Mouse (Mus musculus) testis, adult 2 months (tissue): Measurements from ENCODE around the gene Eif2ak3. TPM values are rescaled to one million over a fixed set of nuclear protein-coding genes. Genes with fewer than 3 reads are reported as not detected.

Experiments used
- H3K27ac ChIP-seq: fragments of 200-500 bp; 2 replicates; pipeline ENCODE4 v1.5.1; 2012; ENCODE audit warnings: low read depth, low read length; ENCODE audit not compliant: control insufficient read depth, insufficient read depth
- H3K27me3 ChIP-seq: fragments of 200-500 bp; 2 replicates; pipeline ENCODE4 v1.6.1; 2012; ENCODE audit warnings: mild to moderate bottlenecking, low read length, moderate library complexity; ENCODE audit not compliant: control insufficient read depth, insufficient read depth
- H3K36me3 ChIP-seq: fragments of 200-500 bp; 2 replicates; pipeline ENCODE4 v1.6.1; 2012; ENCODE audit warnings: mild to moderate bottlenecking, low read length; ENCODE audit not compliant: control insufficient read depth, insufficient read depth
- H3K4me1 ChIP-seq: fragments of 200-500 bp; 2 replicates; pipeline ENCODE4 v1.6.1; 2012; ENCODE audit warnings: low read length; ENCODE audit not compliant: control insufficient read depth, insufficient read depth
- H3K4me3 ChIP-seq: fragments of 200-500 bp; 2 replicates; pipeline ENCODE4 v1.5.1; 2012; ENCODE audit warnings: low read depth, mild to moderate bottlenecking, low read length, moderate library complexity, mixed read lengths; ENCODE audit not compliant: control insufficient read depth
- CTCF ChIP-seq: fragments of 200-500 bp; IDR thresholded peaks from 2 replicates; pipeline ENCODE4 v1.5.1; 2012; ENCODE audit warnings: low read depth, mild to moderate bottlenecking, inconsistent platforms, low read length, moderate library complexity; ENCODE audit not compliant: control insufficient read depth, insufficient read depth, insufficient replicate concordance
- POLR2A ChIP-seq: fragments of 200-500 bp; IDR thresholded peaks from 2 replicates; pipeline ENCODE4 v1.6.1; 2012; ENCODE audit warnings: low read depth, mild to moderate bottlenecking, inconsistent platforms, low read length, moderate library complexity; ENCODE audit not compliant: control insufficient read depth
- polyA plus RNA-seq: library from polyadenylated mRNA; depleted of rRNA; stranded (reverse); fragments of >200 nt; gene quantifications from 2 replicates; pipeline ENCODE4 v1.2.3, GENCODE M21; 2012; rRNA removed

Eif2ak3 gene
- 1.8 and 2.1 TPM in 2 replicates for polyA plus RNA-seq

DNA sequence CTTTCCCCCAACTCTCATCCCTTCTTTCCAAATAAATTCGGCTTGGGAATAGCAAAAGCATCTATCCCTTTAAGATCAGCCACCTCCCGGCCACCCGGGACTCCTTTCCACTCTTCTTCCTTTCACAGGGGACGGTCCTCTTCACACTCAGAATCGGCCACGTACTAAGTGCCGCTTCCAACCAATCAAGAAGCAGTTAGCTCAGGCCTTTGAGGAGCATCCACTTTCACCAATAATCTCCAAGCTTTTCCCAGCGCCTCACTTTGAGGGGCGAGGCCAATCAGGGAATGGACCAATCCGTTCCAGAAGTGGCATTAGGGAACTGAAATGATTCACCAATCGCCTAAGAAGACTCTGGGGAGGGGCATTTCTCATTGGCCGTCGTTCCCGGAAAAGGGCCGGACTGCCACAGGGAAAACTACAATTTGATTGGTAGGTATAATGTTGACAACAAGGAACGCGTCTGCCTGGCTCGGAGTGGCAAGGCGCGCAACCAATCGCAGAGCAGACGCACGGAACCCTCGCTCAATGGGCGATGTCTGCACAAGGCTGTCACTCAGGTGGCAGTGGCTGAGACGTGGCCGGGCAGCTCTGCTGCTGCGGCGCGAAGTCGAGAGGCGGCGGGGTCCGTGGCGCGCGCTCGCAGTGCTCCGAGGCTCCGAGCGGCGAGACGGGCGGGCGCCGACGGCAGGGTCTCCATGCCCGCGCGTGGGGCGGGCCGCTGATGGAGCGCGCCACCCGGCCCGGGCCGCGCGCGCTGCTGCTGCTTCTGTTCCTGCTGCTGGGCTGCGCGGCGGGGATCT is at the start of gene Eif2ak3:
Eif2ak3 (plus strand) TSS at position 514 of the 803 bp plus-strand sequence.
- H3K4me1 ChIP-seq, result peaks cover 5% of the 10 kb centered on the region
- peak within 1 kb of the TSS; percentile 87 for H3K4me3 ChIP-seq
- TF ChIP-seq CTCF (no peak), POLR2A (peak; percentile 72)
- H3K27ac ChIP-seq, result peak within 1 kb of the TSS; percentile 71
- no peaks in the 10 kb centered on the region for H3K36me3 ChIP-seq
- H3K27me3 ChIP-seq, result no peaks in the 10 kb centered on the region

DNA sequence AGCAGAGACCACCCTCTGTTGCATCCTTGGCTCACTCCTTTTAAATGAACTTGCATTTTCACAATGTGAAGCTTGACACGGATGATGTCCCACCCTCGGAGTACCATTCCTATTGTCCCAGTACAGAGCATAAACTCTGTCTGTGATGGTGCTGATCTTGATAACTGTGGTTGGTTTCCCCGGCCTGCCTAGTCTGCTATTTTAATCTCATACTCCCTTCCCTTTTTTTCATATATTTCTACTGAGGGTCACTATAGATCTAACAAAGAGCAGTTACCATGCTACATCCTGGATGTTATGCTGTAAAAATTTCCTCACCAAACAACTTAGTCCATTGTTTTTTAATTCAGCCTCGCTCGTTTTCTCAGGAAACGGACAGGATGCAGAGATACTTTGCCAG is 47.4 kb upstream of the Eif2ak3 start:
- Histone ChIP-seq H3K27me3 (no peaks in the 10 kb centered on the region), H3K36me3 (no peaks in the 10 kb centered on the region), H3K27ac (no peak overlapping the region), H3K4me3 (no peak overlapping the region), H3K4me1 (peaks cover 5% of the 10 kb centered on the region)
- no peak for TF ChIP-seq CTCF

DNA sequence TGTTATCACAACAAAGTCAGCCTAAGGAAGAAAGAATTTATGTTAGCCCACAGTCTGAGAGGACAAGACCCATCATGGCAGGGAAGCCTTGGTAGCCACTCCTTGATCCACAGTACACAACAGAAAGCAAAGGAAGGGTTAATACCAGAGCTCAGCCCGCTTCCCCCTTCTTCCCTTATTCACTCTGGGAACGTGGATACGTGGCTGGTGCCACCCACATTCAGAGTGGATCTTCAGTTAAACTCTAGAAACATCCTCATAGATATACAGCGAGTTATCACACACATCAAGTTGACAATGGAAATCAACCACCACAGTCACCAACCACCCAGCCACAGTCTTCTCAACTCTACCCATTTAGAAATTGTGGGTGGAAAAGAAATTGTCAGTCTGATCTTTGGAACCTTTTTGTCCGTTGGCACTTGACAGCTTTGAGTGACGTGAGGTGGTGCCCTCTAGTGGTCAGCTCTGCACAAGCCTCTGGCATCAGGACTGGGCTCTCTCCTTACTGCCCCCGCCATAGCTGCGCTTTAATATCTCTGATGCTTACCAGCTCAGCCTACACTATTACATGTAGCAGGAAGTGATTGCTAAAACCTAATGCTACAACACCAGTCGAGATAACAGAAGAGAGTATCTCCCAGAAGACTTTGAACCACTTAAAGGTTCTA is 46.6 kb upstream of the Eif2ak3 start:
- Histone ChIP-seq H3K27me3 (no peaks in the 10 kb centered on the region), H3K4me3 (no peak overlapping the region), H3K36me3 (no peaks in the 10 kb centered on the region), H3K27ac (no peak overlapping the region), H3K4me1 (peaks cover under 1% of the 10 kb centered on the region)
- TF ChIP-seq CTCF (peak; percentile 87; the same call in 1 of the 2 replicates), POLR2A (no peak)

DNA sequence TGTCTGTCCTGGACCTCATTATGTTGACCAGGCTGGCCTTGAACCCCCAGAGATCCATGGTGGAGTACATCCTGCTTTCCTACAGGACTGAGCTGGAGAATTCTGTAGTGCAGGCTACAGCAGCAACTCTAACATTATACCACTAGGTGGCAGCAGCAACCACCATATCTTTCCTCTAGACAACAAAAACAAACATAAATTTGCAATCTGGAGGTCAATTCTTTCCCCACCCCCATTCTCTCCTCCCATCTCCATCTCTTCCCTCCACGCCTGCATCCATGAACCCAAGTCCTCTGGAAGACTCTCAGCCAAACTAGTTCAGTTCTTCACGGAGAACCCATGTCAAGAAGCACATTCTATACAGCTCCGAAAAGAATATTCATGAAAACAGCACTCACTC is 39.7 kb upstream of the Eif2ak3 start:
- TF ChIP-seq POLR2A, result no peak
- peak; percentile 24; the same call in 1 of the 2 replicates for TF ChIP-seq CTCF
- peaks cover 8% of the 10 kb centered on the region for H3K4me1 ChIP-seq
- H3K36me3 ChIP-seq, result no peaks in the 10 kb centered on the region
- no peak overlapping the region for H3K4me3 ChIP-seq
- no peak overlapping the region for H3K27ac ChIP-seq
- H3K27me3 ChIP-seq, result no peaks in the 10 kb centered on the region

DNA sequence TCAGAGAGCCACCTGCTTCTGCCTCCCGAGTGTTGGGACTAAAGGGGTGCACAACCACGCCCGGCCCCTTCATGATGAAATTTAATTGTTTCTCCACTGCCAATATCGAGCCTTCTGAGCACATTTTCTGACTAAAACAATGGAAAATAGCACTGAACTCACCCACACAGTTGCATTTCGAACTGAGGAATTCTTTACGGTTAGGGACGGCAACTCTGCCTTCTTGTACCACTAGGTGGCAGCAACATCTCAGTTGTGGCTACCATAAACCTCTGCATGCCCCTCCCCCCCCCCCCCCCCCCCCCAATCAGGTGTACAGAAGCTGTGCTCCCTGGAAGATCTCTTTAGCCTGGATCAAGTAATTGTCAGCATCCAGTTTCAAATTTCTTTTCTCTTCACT is 39.0 kb upstream of the Eif2ak3 start:
- H3K36me3 ChIP-seq, result no peaks in the 10 kb centered on the region
- H3K4me3 ChIP-seq, result peak overlapping the region; percentile 63
- H3K4me1 ChIP-seq, result peaks cover 8% of the 10 kb centered on the region
- no peak for TF ChIP-seq POLR2A
- no peak; the same call in 1 of the 2 replicates for TF ChIP-seq CTCF
- no peaks in the 10 kb centered on the region for H3K27me3 ChIP-seq
- H3K27ac ChIP-seq, result no peak overlapping the region

DNA sequence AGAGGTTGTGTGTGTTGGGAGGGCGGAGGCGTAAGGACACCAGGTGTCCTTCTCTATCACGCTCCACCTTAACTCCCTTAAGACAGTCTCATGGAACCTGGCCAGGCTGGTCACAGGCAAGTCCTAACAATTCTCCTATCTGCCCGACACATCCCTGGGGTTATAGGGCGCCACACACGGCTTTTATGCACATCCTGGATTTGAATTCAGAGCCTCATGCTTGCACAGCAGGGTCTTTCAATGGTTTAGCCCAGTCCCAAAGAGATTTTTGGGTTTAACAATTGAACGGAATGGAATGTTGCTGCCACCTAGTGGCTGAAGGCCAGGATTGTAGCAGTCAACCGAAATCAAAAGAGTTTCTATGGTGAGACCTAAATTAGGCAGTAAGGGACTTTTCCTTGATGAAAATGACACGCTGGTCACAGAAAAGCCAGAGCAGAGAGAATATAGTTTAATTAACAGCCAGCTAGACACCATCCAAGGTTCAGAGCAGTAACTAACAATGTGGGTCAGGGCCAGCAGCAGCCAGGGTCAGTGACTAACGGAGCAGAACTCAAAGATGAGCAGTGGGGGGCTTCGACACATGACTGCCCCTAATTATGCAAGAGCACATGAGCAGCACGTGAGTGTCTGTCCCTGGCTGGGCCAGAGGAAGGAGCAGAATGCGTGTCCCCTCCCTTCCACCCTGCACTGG is 38.3 kb upstream of the Eif2ak3 start:
- Histone ChIP-seq H3K4me3 (peak overlapping the region; percentile 1; the same call in 1 of the 2 replicates), H3K27me3 (no peaks in the 10 kb centered on the region), H3K36me3 (no peaks in the 10 kb centered on the region), H3K4me1 (peaks cover 8% of the 10 kb centered on the region), H3K27ac (no peak overlapping the region)
- TF ChIP-seq CTCF (peak; percentile 26; the same call in 1 of the 2 replicates), POLR2A (no peak)

DNA sequence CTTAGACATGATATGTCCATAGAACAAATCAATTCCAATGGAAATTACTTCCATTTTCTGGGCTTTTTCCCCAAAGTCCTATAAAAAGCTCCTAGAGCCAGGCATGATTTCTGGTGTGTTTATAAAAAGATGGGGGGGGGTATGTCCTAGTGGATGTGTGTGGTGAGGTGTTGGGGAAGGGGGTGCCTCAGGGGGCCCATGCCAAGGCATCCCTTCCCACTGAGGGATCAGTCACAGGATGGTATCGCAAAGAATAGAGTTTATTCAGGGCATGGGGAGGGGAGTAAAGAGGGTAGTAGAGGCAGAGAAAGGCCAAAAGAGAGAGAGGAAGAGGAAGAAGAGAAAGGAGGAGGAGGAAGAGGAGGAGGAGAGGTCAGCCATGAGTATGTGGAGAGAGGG is 37.8 kb upstream of the Eif2ak3 start:
- Histone ChIP-seq H3K36me3 (no peaks in the 10 kb centered on the region), H3K27me3 (no peaks in the 10 kb centered on the region), H3K27ac (no peak overlapping the region), H3K4me1 (peaks cover 8% of the 10 kb centered on the region), H3K4me3 (no peak overlapping the region)
- TF ChIP-seq POLR2A (no peak), CTCF (no peak)
